Mouse (Mus musculus): ENCODE results near the gene Mbd3l2. TPM values are rescaled to one million over a fixed set of nuclear protein-coding genes. Genes with fewer than 3 reads are reported as not detected.

The Mbd3l2 gene
- not detected in 2 replicates for polyA plus RNA-seq (2012; rRNA removed)

GRCm38 (mm10) chr9:18430354-18430753, at the start of gene Mbd3l2:
Gene Mbd3l2, plus strand, starts transcription at chr9:18430654.

GRCm38 (mm10) chr9:18402895-18403294, 27.6 kb upstream of the Mbd3l2 start, which contains the start of gene Naalad2:
Gene Naalad2, minus strand, starts transcription at chr9:18402995.

GRCm38 (mm10) chr9:18404118-18404517, 26.3 kb upstream of the Mbd3l2 start, which contains the start of gene Ubtfl1:
Gene Ubtfl1, plus strand, starts transcription at chr9:18404418.

DNA sequence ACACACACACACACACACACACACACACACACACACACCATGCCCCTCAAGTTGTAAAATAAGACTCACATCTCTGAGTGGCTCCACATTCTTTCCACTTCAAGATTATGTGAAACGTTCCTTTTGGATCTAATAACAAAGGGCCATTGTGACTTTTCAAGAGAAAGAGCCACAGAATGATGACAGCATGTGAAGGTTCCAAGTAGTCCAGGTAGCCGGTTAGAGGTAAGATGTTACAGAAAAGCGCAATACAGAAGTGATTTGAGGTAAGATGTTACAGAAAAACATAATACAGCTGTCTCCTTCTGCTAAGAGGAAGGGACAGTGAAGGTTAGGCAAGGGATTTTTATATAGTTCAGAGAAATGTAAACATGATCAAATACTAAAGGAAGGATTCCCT, 47.7 kb downstream of the Mbd3l2 start, which contains the start of the genes Zfp558 and Mbd3l1:
Gene Zfp558 (minus strand): TSS at position 101 of the 400 bp plus-strand sequence.
Gene Mbd3l1 (plus strand): TSS at position 192 of the 400 bp plus-strand sequence.

Other genes with a start within 250 kb of the Mbd3l2 start
- gene Chordc1, start 138.5 kb upstream of the Mbd3l2 start, polyA plus RNA-seq (2012; rRNA removed) = 14.7 and 19.2 TPM in 2 replicates
- 2.2 TPM in 2 replicates for gene Naalad2, start 27.7 kb upstream of the Mbd3l2 start, polyA plus RNA-seq (2012; rRNA removed)
- gene Ubtfl1, start 26.2 kb upstream of the Mbd3l2 start, polyA plus RNA-seq (2012; rRNA removed) = not detected in 2 replicates
- 0.37 and 0.73 TPM in 2 replicates for gene Zfp558, start 47.6 kb downstream of the Mbd3l2 start, polyA plus RNA-seq (2012; rRNA removed)
- not detected in 2 replicates for gene Mbd3l1, start 47.7 kb downstream of the Mbd3l2 start, polyA plus RNA-seq (2012; rRNA removed)
- gene Muc16, start 243.9 kb downstream of the Mbd3l2 start, polyA plus RNA-seq (2012; rRNA removed) = 1.8 and 3.0 TPM in 2 replicates

Data from ovary, adult 2 months (tissue).